Mouse (Mus musculus) limb, embryonic 11.5 days (tissue): ENCODE measurements around the gene Tex19.1. TPM values are rescaled to one million over a fixed set of nuclear protein-coding genes. Genes with fewer than 3 reads are reported as not detected.

Experiments used
- ATAC-seq: fragments of 200-750 bp; cut with Nextera tagmentation; 2 replicates; pipeline ENCODE4 v1.8.0; 2017; ENCODE audit warnings: low read depth; ENCODE audit not compliant: insufficient number of reproducible peaks, low FRiP score, low TSS enrichment
- DNase-seq: peaks from one replicate; pipeline ENCODE4 v3.0.0-alpha.2; 2015; ENCODE audit warnings: low spot score
- H3K27ac ChIP-seq: fragments of 300-500 bp; sonication (generic); replicated peaks from 2 replicates; pipeline ENCODE4 v1.5.1; 2014; ENCODE audit warnings: low read depth, mild to moderate bottlenecking, low read length
- H3K27me3 ChIP-seq: fragments of 300-500 bp; sonication (generic); 2 replicates; pipeline ENCODE4 v1.6.1; 2014; ENCODE audit warnings: mild to moderate bottlenecking, low read length, mixed read lengths; ENCODE audit not compliant: control insufficient read depth, insufficient read depth
- H3K36me3 ChIP-seq: fragments of 300-500 bp; sonication (generic); 2 replicates; pipeline ENCODE4 v1.6.1; 2014; ENCODE audit warnings: mild to moderate bottlenecking, low read length, moderate library complexity, mixed read lengths; ENCODE audit not compliant: control insufficient read depth, insufficient read depth
- H3K4me1 ChIP-seq: fragments of 300-500 bp; sonication (generic); 2 replicates; pipeline ENCODE4 v1.6.1; 2014; ENCODE audit warnings: low read length, mixed read lengths; ENCODE audit not compliant: control insufficient read depth, insufficient read depth
- H3K4me2 ChIP-seq: fragments of 300-500 bp; sonication (generic); 2 replicates; pipeline ENCODE4 v1.6.1; 2014; ENCODE audit warnings: low read depth, mild to moderate bottlenecking, moderate library complexity; ENCODE audit not compliant: severe bottlenecking
- H3K4me3 ChIP-seq: fragments of 300-500 bp; sonication (generic); 2 replicates; pipeline ENCODE4 v1.5.1; 2014; ENCODE audit warnings: low read depth, low read length
- H3K9ac ChIP-seq: fragments of 300-500 bp; sonication (generic); 2 replicates; pipeline ENCODE4 v1.6.1; 2014; ENCODE audit warnings: mild to moderate bottlenecking, low read length
- H3K9me3 ChIP-seq: fragments of 300-500 bp; sonication (generic); 2 replicates; pipeline ENCODE4 v1.6.1; 2016; ENCODE audit warnings: low read length; ENCODE audit not compliant: control insufficient read depth
- WGBS: fragments of 180-500 bp; shearing (Covaris S2); extraction: QIAGEN DNeasy Blood & Tissue Kit; methylation state at CpG from one replicate; pipeline ENCODE4 v1.1.7; 2014; 5-methylcytosine and 5-hydroxymethylcytosine counted together
- polyA plus RNA-seq: library from polyadenylated mRNA; unstranded; fragments of >200 nt; fragmentation: Nextera tagmentation; extraction: Ambion mirVana; gene quantifications from 2 replicates; pipeline ENCODE4 v1.2.1, GENCODE M21; 2014

Gene Tex19.1
- polyA plus RNA-seq, 1 experiment from 2014 or later, result 0.21 TPM

DNA sequence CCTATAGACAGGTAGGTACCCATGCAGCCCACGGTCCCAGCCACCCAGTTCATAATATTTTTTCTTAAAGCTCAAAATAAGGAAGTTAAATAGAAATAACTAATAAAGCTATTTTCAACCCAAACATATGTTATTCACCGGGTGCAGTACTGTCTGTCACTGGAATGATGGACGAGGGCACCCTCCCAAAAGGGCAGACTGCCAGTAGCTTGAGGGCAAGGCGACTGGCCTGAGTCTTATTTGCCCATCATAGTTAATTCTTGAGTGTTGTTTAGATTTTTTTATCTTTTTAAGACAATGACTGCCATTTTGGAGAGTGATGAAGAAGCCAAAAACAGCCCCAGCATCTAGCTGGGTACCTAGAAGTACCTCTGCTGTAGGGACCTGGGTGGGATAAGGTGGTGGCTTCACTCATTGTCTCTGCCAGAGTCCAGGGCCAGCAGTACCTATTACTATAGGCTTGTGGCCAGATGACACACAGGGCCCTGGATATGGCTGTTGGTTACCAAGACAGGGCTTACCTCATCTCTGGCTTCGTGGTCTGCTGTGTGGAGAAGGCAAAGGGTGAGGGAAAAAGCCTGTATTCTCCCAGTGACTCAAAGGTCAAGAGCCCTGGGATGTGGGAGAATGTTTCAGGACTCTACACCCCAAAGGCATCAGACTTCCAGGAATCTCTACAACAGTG lies 33.7 kb upstream of the Tex19.1 start:
- H3K36me3 ChIP-seq, result no peaks in the 10 kb centered on the region
- H3K27me3 ChIP-seq, result no peaks in the 10 kb centered on the region
- no peak overlapping the region for H3K9ac ChIP-seq
- 80% methylated on average over 5 of the region's 5 CpGs for WGBS
- ATAC-seq, result no peak
- no peak overlapping the region for H3K4me3 ChIP-seq
- DNase-seq, result no peak
- H3K27ac ChIP-seq, result no peak overlapping the region
- H3K4me2 ChIP-seq, result no peak overlapping the region
- H3K9me3 ChIP-seq, result no peaks in the 10 kb centered on the region
- H3K4me1 ChIP-seq, result no peaks in the 10 kb centered on the region

- Histone ChIP-seq H3K27me3 (no peaks in the 10 kb centered on the region), H3K36me3 (no peaks in the 10 kb centered on the region), H3K9ac (no peak overlapping the region), H3K27ac (no peak overlapping the region), H3K4me3 (no peak overlapping the region), H3K9me3 (no peaks in the 10 kb centered on the region), H3K4me2 (no peak overlapping the region), H3K4me1 (no peaks in the 10 kb centered on the region)
- DNase-seq (no peak), ATAC-seq (no peak)
- WGBS, result 89% methylated on average over 18 of the region's 18 CpGs
These were observed 27.8 kb upstream of the Tex19.1 start for GRCm38 (mm10) chr11:121118106-121118505.

DNA sequence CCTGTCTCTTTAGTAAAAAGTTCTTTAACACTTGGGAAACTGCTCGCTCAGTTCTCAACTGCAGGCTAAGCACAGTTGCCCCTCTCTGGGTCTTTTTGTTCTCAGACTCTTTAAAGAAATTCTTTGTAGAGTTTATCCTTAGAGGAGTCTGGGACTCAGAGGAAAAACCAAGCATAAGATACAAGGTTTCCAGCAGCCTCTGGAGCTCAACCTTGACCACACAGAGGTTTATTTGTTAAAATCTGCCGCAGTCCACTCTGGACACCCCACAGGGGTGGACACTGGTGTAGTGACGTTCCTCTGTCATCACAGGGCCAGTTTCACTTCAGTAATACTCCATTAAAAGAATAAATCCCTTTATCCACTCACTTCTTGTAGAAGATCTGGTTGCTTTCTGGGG lies 27.4 kb upstream of the Tex19.1 start, which contains the start of gene Tex19.2:
Tex19.2 (minus strand) TSS at position 101 of the 400 bp plus-strand sequence.
- no peaks in the 10 kb centered on the region for H3K9me3 ChIP-seq
- no peak within 1 kb of the TSS for H3K4me2 ChIP-seq
- ATAC-seq, result no peak
- no peaks in the 10 kb centered on the region for H3K36me3 ChIP-seq
- no peak for DNase-seq
- H3K4me3 ChIP-seq, result no peak within 1 kb of the TSS
- H3K27ac ChIP-seq, result no peak within 1 kb of the TSS
- H3K4me1 ChIP-seq, result no peaks in the 10 kb centered on the region
- no peak within 1 kb of the TSS for H3K9ac ChIP-seq
- H3K27me3 ChIP-seq, result no peaks in the 10 kb centered on the region
- WGBS, result 89% methylated on average over 3 of the region's 3 CpGs

DNA sequence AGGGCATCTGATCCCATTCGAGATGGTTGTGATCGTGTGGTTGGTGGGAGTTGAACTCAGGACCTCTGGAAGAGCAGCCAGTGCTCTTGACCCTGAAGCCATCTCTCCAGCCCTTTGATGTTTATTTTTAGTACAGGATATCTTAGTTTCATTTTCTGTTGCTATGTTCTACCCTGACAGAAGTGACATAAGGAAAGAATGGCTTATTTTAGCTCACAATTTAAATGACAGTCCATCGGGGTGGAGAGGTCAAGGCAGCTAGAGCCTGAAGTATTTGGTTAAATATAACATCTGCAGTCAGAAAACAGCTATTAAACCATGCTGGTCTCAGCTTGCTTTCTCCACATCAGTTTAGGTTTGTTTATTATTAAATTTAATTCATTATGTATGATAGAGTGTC lies 24.8 kb upstream of the Tex19.1 start:
- no peak for ATAC-seq
- DNase-seq, result no peak
- Histone ChIP-seq H3K4me2 (no peak overlapping the region), H3K36me3 (no peaks in the 10 kb centered on the region), H3K27me3 (no peaks in the 10 kb centered on the region), H3K9me3 (no peaks in the 10 kb centered on the region), H3K9ac (no peak overlapping the region), H3K4me3 (no peak overlapping the region), H3K4me1 (no peaks in the 10 kb centered on the region), H3K27ac (no peak overlapping the region)
- 83% methylated on average over 3 of the region's 3 CpGs for WGBS

DNA sequence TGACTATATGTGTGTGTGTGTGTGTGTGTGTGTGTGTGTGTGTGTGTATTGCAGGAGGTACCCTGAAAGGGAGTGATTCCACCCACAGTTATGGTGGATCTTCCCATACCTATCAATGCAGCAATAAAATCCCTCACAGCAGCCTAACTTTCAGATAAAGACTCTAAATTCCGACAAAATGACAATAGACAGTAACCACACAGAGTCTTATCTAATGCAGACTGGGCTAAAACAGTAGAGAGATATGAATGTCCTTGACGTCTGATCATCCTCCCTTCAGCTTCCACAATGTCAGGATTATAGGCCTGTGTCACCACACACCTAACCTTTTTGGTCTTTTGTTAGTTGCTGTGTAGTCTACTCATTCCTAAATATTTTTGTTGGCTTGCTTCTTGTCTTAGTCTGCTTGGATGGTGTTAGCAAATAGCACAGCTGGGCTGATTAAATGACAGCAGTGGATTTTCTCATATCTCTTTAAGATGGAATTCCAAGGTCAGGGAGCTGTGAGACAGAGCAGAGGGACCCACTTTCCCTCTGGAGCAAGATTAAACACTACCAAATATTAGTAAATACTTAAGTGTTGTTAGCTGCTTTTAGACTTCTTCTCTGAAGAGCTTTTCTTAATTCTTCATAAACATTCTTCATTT lies 23.8 kb upstream of the Tex19.1 start:
- DNase-seq, result no peak
- WGBS, result 84% methylated on average over 2 of the region's 2 CpGs

DNA sequence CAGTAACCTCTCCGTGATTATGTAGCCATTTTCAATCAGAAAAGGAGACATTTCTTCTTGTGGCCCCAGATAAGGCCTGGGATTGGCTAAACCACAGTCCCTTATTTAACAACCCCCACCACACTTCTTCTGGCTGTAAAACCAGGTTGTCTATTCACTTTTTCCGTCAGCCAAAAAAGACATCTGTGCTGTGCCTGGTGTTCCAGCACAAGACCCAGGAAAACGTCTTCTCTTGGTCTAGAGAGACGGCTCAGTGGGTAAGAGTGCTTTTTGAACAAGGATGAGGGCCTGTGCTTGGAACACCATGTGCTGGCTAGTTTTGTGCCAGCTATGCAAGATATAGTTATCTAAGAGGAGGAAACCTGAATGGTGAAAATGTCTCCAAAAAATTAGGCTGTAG lies 22.5 kb upstream of the Tex19.1 start:
- no peak overlapping the region for H3K4me3 ChIP-seq
- H3K4me1 ChIP-seq, result no peaks in the 10 kb centered on the region
- ATAC-seq, result no peak
- H3K9me3 ChIP-seq, result no peaks in the 10 kb centered on the region
- H3K27ac ChIP-seq, result no peak overlapping the region
- WGBS, result 78% methylated on average over 4 of the region's 4 CpGs
- no peak overlapping the region for H3K9ac ChIP-seq
- DNase-seq, result no peak
- H3K36me3 ChIP-seq, result no peaks in the 10 kb centered on the region
- no peaks in the 10 kb centered on the region for H3K27me3 ChIP-seq
- no peak overlapping the region for H3K4me2 ChIP-seq

More for the DNA sequence above, 23.8 kb upstream of the Tex19.1 start:
- H3K4me1 ChIP-seq, result no peaks in the 10 kb centered on the region
- no peak overlapping the region for H3K9ac ChIP-seq
- H3K36me3 ChIP-seq, result no peaks in the 10 kb centered on the region
- no peak overlapping the region for H3K27ac ChIP-seq
- H3K9me3 ChIP-seq, result no peaks in the 10 kb centered on the region
- no peak overlapping the region for H3K4me2 ChIP-seq
- H3K4me3 ChIP-seq, result no peak overlapping the region
- ATAC-seq, result no peak
- no peaks in the 10 kb centered on the region for H3K27me3 ChIP-seq

DNA sequence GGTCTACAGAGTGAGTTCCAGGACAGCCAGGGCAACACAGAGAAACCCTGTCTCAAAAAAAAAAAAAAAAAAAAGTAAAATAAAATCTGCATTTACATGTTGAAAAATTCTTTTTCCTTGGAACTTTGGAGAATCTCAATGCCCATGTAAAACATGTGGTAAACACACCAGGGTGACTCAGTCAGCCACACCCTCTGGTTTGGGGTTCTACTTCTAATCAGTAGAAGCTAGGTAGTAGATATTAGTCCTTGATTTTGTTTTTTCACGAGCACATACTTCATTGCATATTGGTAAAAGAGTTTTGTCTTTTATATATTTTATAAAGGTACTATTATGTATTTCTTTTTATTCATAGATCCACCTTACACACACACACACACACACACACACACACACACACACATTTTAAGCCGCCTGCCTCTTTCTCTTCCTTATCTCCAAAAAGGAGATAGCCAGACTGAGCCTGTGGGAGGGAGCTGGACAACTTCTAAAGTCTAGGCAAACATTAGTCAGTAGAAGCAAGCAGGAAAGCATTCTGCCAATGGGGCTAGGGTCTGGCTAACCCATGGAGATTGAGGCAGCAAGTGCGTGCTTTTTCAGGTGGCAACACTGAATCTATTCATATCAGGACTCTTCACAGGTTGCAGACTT lies 20.3 kb upstream of the Tex19.1 start:
- DNase-seq (no peak), ATAC-seq (no peak)
- no peaks in the 10 kb centered on the region for H3K27me3 ChIP-seq
- H3K4me2 ChIP-seq, result no peak overlapping the region
- no peak overlapping the region for H3K9ac ChIP-seq
- no peak overlapping the region for H3K27ac ChIP-seq
- no peak overlapping the region for H3K4me3 ChIP-seq
- WGBS, result 89% methylated on average over 3 of the region's 3 CpGs
- H3K9me3 ChIP-seq, result no peaks in the 10 kb centered on the region
- H3K4me1 ChIP-seq, result no peaks in the 10 kb centered on the region
- H3K36me3 ChIP-seq, result no peaks in the 10 kb centered on the region

DNA sequence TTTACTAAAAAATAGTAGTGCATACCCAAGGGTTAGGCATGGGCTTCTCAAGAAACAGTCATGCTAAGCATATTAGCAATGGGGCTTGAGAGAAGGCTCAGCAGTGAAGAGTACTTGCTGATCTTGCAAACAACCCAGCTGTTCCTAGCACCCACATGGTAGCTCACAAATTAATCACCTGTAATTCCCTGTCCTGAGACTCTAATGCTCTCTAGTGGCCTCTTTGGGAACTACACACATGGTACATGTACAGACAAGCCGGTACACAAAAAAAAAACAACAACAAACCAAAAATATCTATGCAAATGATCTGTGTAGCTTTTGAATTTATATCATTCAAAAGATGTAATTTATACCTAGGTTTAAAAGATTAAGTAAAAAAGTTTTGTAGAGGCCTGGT lies 19.5 kb upstream of the Tex19.1 start:
- Histone ChIP-seq H3K4me3 (no peak overlapping the region), H3K4me2 (no peak overlapping the region), H3K27me3 (no peaks in the 10 kb centered on the region), H3K27ac (no peak overlapping the region), H3K36me3 (no peaks in the 10 kb centered on the region), H3K4me1 (no peaks in the 10 kb centered on the region), H3K9ac (no peak overlapping the region), H3K9me3 (no peaks in the 10 kb centered on the region)
- WGBS, result 77% methylated on average over 1 of the region's 1 CpGs
- no peak for DNase-seq
- ATAC-seq, result no peak
